Mouse (Mus musculus): Measurements from ENCODE around the gene Rhox4e.
"Not testable (repeated sequence)": the region's sequence is repeated elsewhere in the genome, so short reads cannot be mapped to it uniquely, and the experiment has no call there.

DNA sequence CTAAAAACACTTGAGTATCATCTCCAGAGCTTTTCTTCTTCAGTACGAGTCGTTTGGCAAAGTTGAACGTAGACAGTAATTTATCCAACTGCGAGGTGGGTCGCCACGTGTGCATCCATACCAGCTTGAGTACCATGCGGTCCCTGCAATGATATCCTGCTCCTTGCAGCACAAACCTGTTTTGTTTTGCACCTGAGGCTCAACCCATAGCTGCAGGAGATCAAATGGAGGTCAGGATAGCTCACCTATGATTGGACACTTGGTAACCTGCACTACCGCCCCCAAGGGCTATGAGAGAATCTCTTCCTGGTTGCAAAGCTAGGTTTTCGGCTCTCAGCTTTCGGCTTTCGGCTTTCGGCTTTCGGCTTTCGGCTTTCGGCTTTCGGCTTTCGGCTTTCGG lies at the start of gene Rhox4e:
- TF ChIP-seq CTCF (IDR thresholded peaks at IDR 0.05; ENCODE audit: low read depth, low read length); POLR2A (IDR thresholded peaks at IDR 0.05; ENCODE audit: extremely low read depth, insufficient read depth, low read length): not testable (repeated sequence)
